Mouse (Mus musculus) neutrophil, adult 5-6 weeks (primary cell): ENCODE data around the gene Atf6b. TPM values are rescaled to one million over a fixed set of nuclear protein-coding genes. Genes with fewer than 3 reads are reported as not detected.

Source experiments
- ATAC-seq: fragments of 151-379, 151-347 bp; 2 replicates; pipeline ENCODE4 v1.8.0; 2017; ENCODE audit warnings: mild to moderate bottlenecking, moderate TSS enrichment; ENCODE audit not compliant: insufficient number of reproducible peaks, poor library complexity, low FRiP score, severe bottlenecking; ENCODE audit errors: extremely low read depth
- total RNA-seq: library from RNA; stranded (forward); fragments of 200-1000 nt; gene quantifications from 2 replicates; pipeline ENCODE4 v1.2.3, GENCODE M21; 2017

The Atf6b gene
- total RNA-seq, 1 experiment from 2014 or later: 26.9 TPM

GRCm38 (mm10) chr17:34626062-34626772 is 20.7 kb upstream of the Atf6b start:
- ATAC-seq: no peak

GRCm38 (mm10) chr17:34626773-34627092 is 20.2 kb upstream of the Atf6b start:
- peak; percentile 40; the same call in 1 of the 2 replicates for ATAC-seq

- peak; percentile 31; the same call in 1 of the 2 replicates for ATAC-seq
These were observed 19.6 kb upstream of the Atf6b start for GRCm38 (mm10) chr17:34627093-34627942.

GRCm38 (mm10) chr17:34627943-34628643 is 18.9 kb upstream of the Atf6b start, which contains the start of gene Ppt2:
Gene Ppt2, minus strand, starts transcription at chr17:34628510.
- ATAC-seq: no peak

GRCm38 (mm10) chr17:34628644-34628967 is 18.3 kb upstream of the Atf6b start:
- ATAC-seq: no peak

GRCm38 (mm10) chr17:34629221-34629751 is 17.7 kb upstream of the Atf6b start, which contains the start of gene Prrt1:
Gene Prrt1, plus strand, starts transcription at chr17:34629533.
- no peak for ATAC-seq

- no peak for ATAC-seq
These were observed 16.9 kb upstream of the Atf6b start for GRCm38 (mm10) chr17:34629796-34630603.

DNA sequence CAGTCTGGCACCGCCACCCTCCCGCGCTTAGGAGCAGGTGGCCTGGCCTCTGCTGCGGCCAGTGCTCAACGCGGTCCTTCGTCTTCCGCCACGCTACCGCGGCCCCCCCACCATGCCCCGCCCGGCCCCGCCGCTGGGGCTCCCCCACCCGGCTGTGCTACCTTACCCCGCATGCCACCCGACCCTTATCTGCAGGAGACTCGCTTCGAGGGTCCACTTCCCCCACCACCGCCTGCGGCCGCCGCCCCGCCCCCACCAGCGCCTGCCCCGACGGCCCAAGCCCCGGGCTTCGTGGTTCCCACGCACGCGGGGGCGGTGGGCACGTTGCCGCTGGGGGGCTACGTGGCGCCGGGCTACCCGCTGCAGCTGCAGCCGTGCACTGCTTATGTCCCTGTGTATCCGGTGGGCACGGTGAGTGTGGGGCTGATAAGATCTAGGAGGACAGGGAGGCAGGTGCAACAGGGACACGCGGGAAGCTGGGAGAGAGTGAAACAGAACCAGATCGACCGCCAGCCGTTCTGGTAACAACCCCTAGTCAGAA is 16.1 kb upstream of the Atf6b start:
- ATAC-seq: no peak

GRCm38 (mm10) chr17:34631647-34632046 is 15.3 kb upstream of the Atf6b start:
- no peak for ATAC-seq

DNA sequence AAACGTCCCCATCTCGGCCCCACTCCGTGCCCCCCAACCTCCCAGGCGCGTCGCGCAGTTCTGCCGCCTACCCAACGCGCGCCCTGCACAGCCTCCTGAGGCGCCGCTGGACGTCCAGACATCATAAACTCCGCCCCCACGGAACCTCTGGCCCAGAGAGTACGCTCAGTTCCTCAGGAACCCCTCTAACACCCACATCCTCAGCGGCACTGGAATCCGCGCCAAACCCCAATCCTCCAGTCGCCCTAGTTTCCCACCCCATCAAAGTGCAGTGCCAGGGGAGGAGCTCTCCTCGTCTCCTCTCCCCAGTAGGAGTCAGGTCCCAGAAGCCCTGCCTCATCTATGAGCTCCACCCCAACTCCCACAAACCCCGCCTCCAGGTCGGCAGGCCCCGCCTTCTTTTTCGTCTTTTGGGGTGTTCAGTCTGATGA is 14.7 kb upstream of the Atf6b start:
- peak; percentile 59 for ATAC-seq

GRCm38 (mm10) chr17:34635671-34636070 is 11.3 kb upstream of the Atf6b start:
- no peak for ATAC-seq

- no peak for ATAC-seq
These were observed 9.5 kb upstream of the Atf6b start for GRCm38 (mm10) chr17:34637459-34637858.

- peak; percentile 83 for ATAC-seq
These were observed 7.3 kb upstream of the Atf6b start for GRCm38 (mm10) chr17:34639461-34640255.

GRCm38 (mm10) chr17:34640778-34641601 is 6.0 kb upstream of the Atf6b start:
- no peak for ATAC-seq

DNA sequence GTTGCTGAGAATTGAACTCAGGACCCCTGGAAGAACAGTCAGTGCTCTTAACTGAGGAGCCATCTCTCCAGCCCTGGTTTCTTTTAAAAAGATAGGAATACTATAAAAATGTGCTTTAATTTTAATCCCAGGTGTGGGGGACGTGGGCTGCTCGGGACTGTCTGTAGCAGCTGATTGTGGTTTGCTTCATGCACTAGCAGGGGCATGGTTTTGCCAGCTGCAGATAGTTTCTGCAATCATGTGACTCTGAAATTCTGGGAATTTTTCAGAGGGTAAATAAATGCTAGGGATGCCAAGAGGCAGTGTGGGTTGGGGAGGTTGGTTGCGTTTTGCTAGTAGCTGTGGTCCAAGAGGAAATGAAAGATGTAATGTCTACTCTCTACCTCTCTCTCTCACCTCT is 5.0 kb upstream of the Atf6b start:
- ATAC-seq: no peak

DNA sequence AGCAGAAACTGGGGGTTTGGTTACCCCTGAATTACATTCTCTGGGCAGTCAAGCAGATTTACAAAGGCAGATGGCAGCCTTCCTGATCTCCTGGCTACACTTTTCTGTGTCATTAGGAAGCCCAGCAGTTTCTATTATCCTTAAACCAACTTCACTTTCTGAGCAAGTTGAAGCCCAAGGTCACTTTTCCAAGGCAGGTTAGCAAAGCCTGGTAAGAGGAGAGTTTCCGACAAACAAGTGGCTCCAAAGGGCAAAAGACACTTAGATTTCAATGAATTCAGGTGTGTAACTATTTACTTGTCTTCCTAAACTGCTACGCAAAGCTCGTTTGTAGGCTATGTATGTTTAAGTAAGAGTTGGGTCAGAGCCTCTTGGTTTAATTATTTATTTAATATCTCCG is 3.6 kb upstream of the Atf6b start:
- ATAC-seq: no peak

- ATAC-seq: no peak
These were observed 3.0 kb upstream of the Atf6b start for GRCm38 (mm10) chr17:34643944-34644343.
